Mouse (Mus musculus) heart, postnatal 0 days (tissue): Measurements from ENCODE around the gene Txk.

Experiments
- CTCF ChIP-seq: IDR thresholded peaks from 2 replicates; pipeline ENCODE4 v1.5.1; 2016; ENCODE audit warnings: antibody characterized with exemption, control low read depth, low read depth
- EP300 ChIP-seq: IDR thresholded peaks from 2 replicates; pipeline ENCODE4 v1.6.1; 2016; ENCODE audit warnings: antibody characterized with exemption, low read depth

DNA sequence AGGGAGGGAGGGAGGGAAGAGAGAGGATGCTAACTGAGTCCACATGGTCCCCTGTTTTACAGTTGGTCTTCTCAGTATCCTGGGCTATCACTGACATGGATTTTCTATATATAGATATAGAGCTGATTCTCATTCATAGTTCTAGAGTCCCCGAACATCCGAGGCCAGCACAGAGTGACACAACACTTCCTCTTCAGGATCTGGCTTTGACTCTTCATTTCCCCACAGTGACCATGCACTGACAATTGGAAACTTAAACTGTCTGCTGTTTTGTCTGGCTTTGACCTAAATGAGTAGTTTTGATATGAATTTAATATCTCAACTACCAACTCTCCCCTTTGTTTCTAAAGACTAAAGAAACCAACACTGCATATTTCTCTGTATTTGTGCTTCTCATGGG, 29.1 kb downstream of the Txk start:
- TF ChIP-seq CTCF = no peak
- no peak for TF ChIP-seq EP300
